Mouse (Mus musculus): ENCODE measurements at regions not wholly inside any gene's neighbourhood (a gene's known extent, or its start where the extent isn't known, plus 50 kb on each side); places are given as distances from the start of the nearest gene placed in this dataset.

GRCm38 (mm10) chr5:126023906-126024305 is 492.3 kb downstream of the Tmem132b start:
- no peak for DNase-seq

GRCm38 (mm10) chr5:126034846-126035245 is 503.3 kb downstream of the Tmem132b start:
- no peak for DNase-seq

GRCm38 (mm10) chr5:126036686-126037085 is 505.1 kb downstream of the Tmem132b start:
- peak in 1 of 2 experiments; percentile 30 for DNase-seq

GRCm38 (mm10) chr5:126045761-126046160 is 514.2 kb downstream of the Tmem132b start:
- peak in 1 of 2 experiments; percentile 37 for DNase-seq

GRCm38 (mm10) chr5:126063644-126064043 is 532.1 kb downstream of the Tmem132b start:
- peak in 1 of 2 experiments; percentile 43 for DNase-seq

- DNase-seq = peak; percentile 7 to 13
Measured at GRCm38 (mm10) chr5:126079281-126079838, 547.8 kb downstream of the Tmem132b start.

GRCm38 (mm10) chr5:126088251-126088914 is 556.8 kb downstream of the Tmem132b start:
- DNase-seq = peak; percentile 18 to 24

GRCm38 (mm10) chr5:126093196-126093595 is 561.6 kb downstream of the Tmem132b start:
- DNase-seq = peak in 1 of 2 experiments; percentile 12

- peak; percentile 40 to 57 for DNase-seq
Measured at GRCm38 (mm10) chr5:126096616-126097261, 565.2 kb downstream of the Tmem132b start.

GRCm38 (mm10) chr5:126097262-126097628 is 565.7 kb downstream of the Tmem132b start:
- DNase-seq = no peak

- DNase-seq = no peak
Measured at GRCm38 (mm10) chr5:126098433-126098832, 566.9 kb downstream of the Tmem132b start.

- DNase-seq = peak; percentile 55 to 59
Measured at GRCm38 (mm10) chr5:126099931-126100330, 568.4 kb downstream of the Tmem132b start.

GRCm38 (mm10) chr5:126104464-126104863 is 572.9 kb downstream of the Tmem132b start:
- no peak for DNase-seq

- DNase-seq = no peak
Measured at GRCm38 (mm10) chr5:126104883-126105282, 573.3 kb downstream of the Tmem132b start.

GRCm38 (mm10) chr5:126105446-126105845 is 573.9 kb downstream of the Tmem132b start:
- DNase-seq = no peak

GRCm38 (mm10) chr5:126107020-126107419 is 575.4 kb downstream of the Tmem132b start:
- no peak for DNase-seq

- DNase-seq = no peak
Measured at GRCm38 (mm10) chr5:126108837-126109236, 577.3 kb downstream of the Tmem132b start.

GRCm38 (mm10) chr5:126117291-126117690 is 585.7 kb downstream of the Tmem132b start:
- no peak for DNase-seq

- DNase-seq = no peak
Measured at GRCm38 (mm10) chr5:126117906-126118521, 586.4 kb downstream of the Tmem132b start.

- DNase-seq = no peak
Measured at GRCm38 (mm10) chr5:126118731-126119130, 587.2 kb downstream of the Tmem132b start.

- no peak for DNase-seq
Measured at GRCm38 (mm10) chr5:126123216-126123615, 591.6 kb downstream of the Tmem132b start.

GRCm38 (mm10) chr5:126127486-126127885 is 595.9 kb downstream of the Tmem132b start:
- DNase-seq = peak; percentile 49 to 51

GRCm38 (mm10) chr5:126148908-126149307 is 617.3 kb downstream of the Tmem132b start:
- no peak for DNase-seq

All from cerebellum, postnatal 14 days (tissue).